Mouse (Mus musculus): ENCODE data around the gene Ap1g2.

Ap1g2 gene

GRCm38 (mm10) chr14:55113351-55113974 lies 7.1 kb upstream of the Ap1g2 start:
- no peak for DNase-seq (ENCODE audit: low spot score)

- DNase-seq (ENCODE audit: low spot score): no peak
Observed at GRCm38 (mm10) chr14:55111720-55112119, 5.3 kb upstream of the Ap1g2 start.

GRCm38 (mm10) chr14:55110076-55110475 lies 3.7 kb upstream of the Ap1g2 start:
- no peak for DNase-seq (ENCODE audit: low spot score)

- no peak for DNase-seq (ENCODE audit: low spot score)
Observed at GRCm38 (mm10) chr14:55109048-55109873, 2.9 kb upstream of the Ap1g2 start.

GRCm38 (mm10) chr14:55108202-55108870 lies 1.9 kb upstream of the Ap1g2 start:
- DNase-seq (ENCODE audit: low spot score): no peak

- no peak for DNase-seq (ENCODE audit: low spot score)
Observed at GRCm38 (mm10) chr14:55106990-55107389, 597 bp upstream of the Ap1g2 start.

- DNase-seq (ENCODE audit: low spot score): no peak
Observed at GRCm38 (mm10) chr14:55105386-55105785, 1.0 kb downstream of the Ap1g2 start.

GRCm38 (mm10) chr14:55104365-55104764 lies 2.0 kb downstream of the Ap1g2 start:
- no peak for DNase-seq (ENCODE audit: low spot score)

- no peak for DNase-seq (ENCODE audit: low spot score)
Observed at GRCm38 (mm10) chr14:55102253-55102785, 4.1 kb downstream of the Ap1g2 start.

GRCm38 (mm10) chr14:55101592-55101991 lies 4.8 kb downstream of the Ap1g2 start:
- DNase-seq (ENCODE audit: low spot score): peak; percentile 57

GRCm38 (mm10) chr14:55098067-55098466 lies 8.3 kb downstream of the Ap1g2 start:
- DNase-seq (ENCODE audit: low spot score): peak; percentile 33

GRCm38 (mm10) chr14:55097646-55098045 lies 8.7 kb downstream of the Ap1g2 start:
- no peak for DNase-seq (ENCODE audit: low spot score)

- DNase-seq (ENCODE audit: low spot score): no peak
Observed at GRCm38 (mm10) chr14:55096573-55097087, 9.8 kb downstream of the Ap1g2 start.

GRCm38 (mm10) chr14:55095671-55096070 lies 10.7 kb downstream of the Ap1g2 start:
- DNase-seq (ENCODE audit: low spot score): no peak

- no peak for DNase-seq (ENCODE audit: low spot score)
Observed at GRCm38 (mm10) chr14:55095263-55095662, 11.1 kb downstream of the Ap1g2 start.

GRCm38 (mm10) chr14:55094704-55095231 lies 11.6 kb downstream of the Ap1g2 start, which contains the start of gene Thtpa:
Gene Thtpa, plus strand, starts transcription at chr14:55094784.
- DNase-seq (ENCODE audit: low spot score): peak; percentile 68

- no peak for DNase-seq (ENCODE audit: low spot score)
Observed at GRCm38 (mm10) chr14:55093927-55094326, 12.5 kb downstream of the Ap1g2 start.

- peak; percentile 94 for DNase-seq (ENCODE audit: low spot score)
Observed at GRCm38 (mm10) chr14:55092011-55092577, 14.3 kb downstream of the Ap1g2 start, which contains the start of gene Zfhx2. Gene Zfhx2, minus strand, starts transcription at chr14:55092324.

- DNase-seq (ENCODE audit: low spot score): no peak
Observed at GRCm38 (mm10) chr14:55091209-55091865, 15.1 kb downstream of the Ap1g2 start.

- DNase-seq (ENCODE audit: low spot score): no peak
Observed at GRCm38 (mm10) chr14:55089199-55089947, 17.0 kb downstream of the Ap1g2 start.

Measured in lung, postnatal 25 days (tissue).